Mouse (Mus musculus) brain, embryonic 14.5 days (tissue): ENCODE measurements around the gene Ptcra.

Source experiments
- CTCF ChIP-seq: fragments of 200-500 bp; IDR thresholded peaks from 2 replicates; pipeline ENCODE4 v1.5.1; 2012; ENCODE audit warnings: inconsistent platforms, mild to moderate bottlenecking, moderate library complexity, borderline replicate concordance; ENCODE audit not compliant: insufficient read depth, insufficient read length; ENCODE audit errors: extremely low read depth
- POLR2A ChIP-seq: fragments of 200-500 bp; IDR thresholded peaks from 2 replicates; pipeline ENCODE4 v1.6.1; 2012; ENCODE audit warnings: mild to moderate bottlenecking, inconsistent platforms, borderline replicate concordance; ENCODE audit not compliant: poor library complexity, insufficient read depth, insufficient read length, severe bottlenecking; ENCODE audit errors: extremely low read depth

DNA sequence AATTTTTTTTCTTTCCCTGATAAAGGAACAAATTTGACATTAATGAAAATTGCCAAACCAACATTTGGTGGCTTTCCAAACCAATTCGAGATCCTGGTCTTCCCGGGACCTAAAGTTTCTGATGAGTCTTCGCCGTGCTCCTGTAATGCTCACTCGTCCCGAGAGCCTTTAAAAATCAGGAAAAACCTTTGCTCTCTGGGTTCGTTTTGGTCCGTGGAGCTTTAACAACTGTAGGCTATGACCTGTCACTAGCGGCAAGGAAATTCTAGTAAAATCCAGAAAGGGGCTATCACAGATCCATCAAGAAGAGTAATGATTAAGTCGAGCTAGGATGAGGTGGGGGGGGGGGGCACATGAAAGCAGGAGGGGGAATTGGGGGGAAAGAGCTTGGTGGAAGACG, 18.4 kb upstream of the Ptcra start:
- TF ChIP-seq POLR2A (no peak), CTCF (no peak)
